In the genomic region with DNA sequence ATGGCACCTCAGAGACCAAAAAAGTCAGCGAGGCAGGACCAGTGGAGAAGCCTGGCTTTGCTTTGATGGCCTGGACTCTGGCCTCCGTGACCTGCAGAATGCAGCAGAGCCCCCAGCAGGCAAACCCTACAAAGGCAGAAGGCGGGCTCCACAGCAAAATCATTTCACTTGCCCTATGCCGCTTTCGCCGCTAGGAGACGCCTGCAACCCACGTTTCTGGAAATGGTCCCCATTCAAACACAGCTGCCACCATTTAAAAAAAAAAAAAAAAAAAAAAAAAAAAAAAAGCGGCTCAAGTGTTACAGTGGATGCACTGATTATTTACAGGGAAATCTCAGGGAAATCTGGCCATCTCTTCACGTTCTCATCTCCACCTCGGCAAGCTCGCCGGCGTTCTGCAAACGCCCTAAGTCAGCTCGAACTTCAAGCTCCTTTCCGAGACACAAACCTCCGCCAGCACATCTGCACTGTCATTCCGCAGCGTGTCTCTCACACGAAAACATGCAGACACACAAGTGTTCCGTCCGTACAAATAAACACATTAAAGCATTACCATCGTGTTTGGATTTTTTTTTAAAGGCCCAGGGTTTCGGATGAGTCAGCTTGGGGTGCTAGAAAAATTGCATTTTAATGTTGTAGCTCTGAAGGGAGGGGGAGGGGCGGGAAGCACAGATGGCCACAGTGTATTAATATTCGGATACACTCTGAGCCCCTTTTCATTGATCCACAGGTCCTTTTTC, we compare ENCODE assay signal across 9 mouse cellular contexts. TPM values are rescaled to one million over a fixed set of nuclear protein-coding genes. Genes with fewer than 3 reads are reported as not detected.
DNase-seq lines count a peak whose midpoint lies in the region; ATAC-seq lines count a peak whose summit lies in the region.
"Had no signal": no experiment of that assay in that cellular context is flagged by ENCODE, and none has a peak within 500 bp of the region (broad histone marks: within the 10 kb centered on the region; RNA-seq: fewer than 3 reads in every experiment).

No protein-coding gene starts in this region.

- H3K36me3 ChIP-seq in forebrain, embryonic 13.5 days (ENCODE audit: poor library complexity, severe bottlenecking): no peaks in the 10 kb centered on the region
- no peaks in the 10 kb centered on the region for H3K36me3 ChIP-seq in liver, embryonic 15.5 days (replicated peaks)
- no peaks in the 10 kb centered on the region for H3K36me3 ChIP-seq in neural tube, embryonic 15.5 days
- H3K36me3 ChIP-seq: G1E had no signal

- peak overlapping the region; percentile 83 for H3K9ac ChIP-seq in forebrain, embryonic 13.5 days
- H3K9ac ChIP-seq in liver, embryonic 15.5 days: no peak overlapping the region
- H3K9ac ChIP-seq in neural tube, embryonic 15.5 days (replicated peaks): peak overlapping the region; percentile 78

- peaks cover 8% of the 10 kb centered on the region; the same call in 1 of the 2 replicates for H3K4me1 ChIP-seq in forebrain, embryonic 13.5 days
- H3K4me1 ChIP-seq in liver, embryonic 15.5 days (replicated peaks): peaks cover 4% of the 10 kb centered on the region; the same call in 1 of the 2 replicates
- peaks cover 16% of the 10 kb centered on the region; the same call in 1 of the 2 replicates for H3K4me1 ChIP-seq in neural tube, embryonic 15.5 days

- ATAC-seq in forebrain, embryonic 13.5 days: peak; percentile 3; the same call in 1 of the 2 replicates
- ATAC-seq in liver, embryonic 15.5 days (ENCODE audit: insufficient read depth): no peak
- no peak for ATAC-seq in neural tube, embryonic 15.5 days (ENCODE audit: low FRiP score)
- no peak for ATAC-seq in erythroid progenitor cell, adult 5-6 weeks (replicated peaks; ENCODE audit: low FRiP score, poor library complexity, severe bottlenecking)

- H3K4me2 ChIP-seq in forebrain, embryonic 13.5 days: peak overlapping the region; percentile 94
- H3K4me2 ChIP-seq in liver, embryonic 15.5 days: peak overlapping the region; percentile 65
- peak overlapping the region; percentile 91 for H3K4me2 ChIP-seq in neural tube, embryonic 15.5 days

- H3K4me3 ChIP-seq in forebrain, embryonic 13.5 days: peak overlapping the region; percentile 59
- H3K4me3 ChIP-seq in liver, embryonic 15.5 days (replicated peaks): peak overlapping the region; percentile 33
- H3K4me3 ChIP-seq in neural tube, embryonic 15.5 days (replicated peaks): peak overlapping the region; percentile 70

- no peaks in the 10 kb centered on the region for H3K9me3 ChIP-seq in forebrain, embryonic 13.5 days (replicated peaks)
- no peaks in the 10 kb centered on the region for H3K9me3 ChIP-seq in liver, embryonic 15.5 days (replicated peaks)
- H3K9me3 ChIP-seq in neural tube, embryonic 15.5 days (replicated peaks): no peaks in the 10 kb centered on the region

- peak; percentile 22 for DNase-seq in A20 (ENCODE audit: low read depth, low spot score)
- peak; percentile 73 for DNase-seq in brain, embryonic 18.5 days (ENCODE audit: low read depth, low spot score)
- peak; percentile 48 to 67 for DNase-seq in heart, postnatal 14 days
- DNase-seq in layer of hippocampus, adult 11-12 months (ENCODE audit: low spot score): peak; percentile 85

- H3K27me3 ChIP-seq in forebrain, embryonic 13.5 days: no peaks in the 10 kb centered on the region
- H3K27me3 ChIP-seq in liver, embryonic 15.5 days: peaks cover 65% of the 10 kb centered on the region
- H3K27me3 ChIP-seq in neural tube, embryonic 15.5 days (replicated peaks): no peaks in the 10 kb centered on the region

- intact Hi-C loops in heart, postnatal 14 days (cut with DNase I): no loop called here

- peak overlapping the region; percentile 84 for H3K27ac ChIP-seq in forebrain, embryonic 13.5 days
- H3K27ac ChIP-seq in liver, embryonic 15.5 days (replicated peaks): no peak overlapping the region
- H3K27ac ChIP-seq in neural tube, embryonic 15.5 days (replicated peaks): peak overlapping the region; percentile 93

- WGBS in forebrain, embryonic 13.5 days: under 1% methylated on average over 27 of the region's 27 CpGs
- under 1% methylated on average over 27 of the region's 27 CpGs for WGBS in liver, embryonic 15.5 days (ENCODE audit: insufficient replicate concordance)
- WGBS in neural tube, embryonic 15.5 days: under 1% methylated on average over 27 of the region's 27 CpGs

RNA-seq across cellular contexts. Expression of gene Pcdh10, which starts 2.3 kb away (rescaled TPM):
- polyA plus RNA-seq in forebrain, embryonic 13.5 days (2015; fragmentation: Nextera tagmentation; extraction: Ambion mirVana): 9.6 and 9.7 TPM in 2 replicates
- total RNA-seq in heart, postnatal 14 days (2021): under 1 TPM in 1 of 2 experiments, not detected in 1; 0.10 TPM
- 0.06 TPM in 1 of 2 replicates, not detected in the other for polyA plus RNA-seq in liver, embryonic 15.5 days (2015; fragmentation: Nextera tagmentation; extraction: Ambion mirVana)
- polyA plus RNA-seq in neural tube, embryonic 15.5 days (2015; fragmentation: Nextera tagmentation; extraction: Ambion mirVana): 13.6 and 19.8 TPM in 2 replicates
- total RNA-seq in erythroid progenitor cell, adult 5-6 weeks (2015; ENCODE audit: low replicate concordance): not detected in 2 replicates
- not detected in 2 replicates for total RNA-seq in erythroid progenitor cell, adult 5-6 weeks (2017; ENCODE audit: low replicate concordance)
- polyA plus RNA-seq: G1E had no signal

Comparison
In these comparisons a context has a peak if more than half of its experiments do, and no peak if none do; other contexts are left out.
1. DNase-seq: peak in every context shown above with its lines; median percentile 85 in layer of hippocampus, adult 11-12 months; 73 in brain, embryonic 18.5 days; 58 in heart, postnatal 14 days; 22 in A20.
2. RNA of gene Pcdh10, which starts 2.3 kb away (polyA plus RNA-seq): 13.6 to 19.8 TPM in neural tube, embryonic 15.5 days and 9.6 to 9.7 TPM in forebrain, embryonic 13.5 days; 0.06 TPM in liver, embryonic 15.5 days; every median in the first group is over 10 times any median in the second.
3. Peak in every context shown above with its lines, with median percentiles within 50 percentile points of each other: H3K4me2 ChIP-seq and H3K4me3 ChIP-seq.